Mouse (Mus musculus): ENCODE data around the gene Gramd4. TPM values are rescaled to one million over a fixed set of nuclear protein-coding genes. Genes with fewer than 3 reads are reported as not detected.
"Not testable (repeated sequence)": the region's sequence is repeated elsewhere in the genome, so short reads cannot be mapped to it uniquely, and the experiment has no call there.

The Gramd4 gene
- polyA plus RNA-seq, 1 experiment, result 2.3 TPM

GRCm38 (mm10) chr15:86173136-86173985, 115.9 kb downstream of the Gramd4 start:
- TF ChIP-seq TAL1 (IDR thresholded peaks at IDR 0.05; ENCODE audit: low read length) (no peak), GATA1 (IDR thresholded peaks at IDR 0.05; ENCODE audit: low read length) (no peak)
- Histone ChIP-seq H3K4me1 (ENCODE audit: control insufficient read depth) (no peaks in the 10 kb centered on the region), H3K9me3 (ENCODE audit: control insufficient read depth, low read length) (no peaks in the 10 kb centered on the region), H3K27me3 (ENCODE audit: control insufficient read depth) (no peaks in the 10 kb centered on the region), H3K36me3 (ENCODE audit: control insufficient read depth) (no peaks in the 10 kb centered on the region), H3K4me3 (replicated peaks) (no peak overlapping the region)

DNA sequence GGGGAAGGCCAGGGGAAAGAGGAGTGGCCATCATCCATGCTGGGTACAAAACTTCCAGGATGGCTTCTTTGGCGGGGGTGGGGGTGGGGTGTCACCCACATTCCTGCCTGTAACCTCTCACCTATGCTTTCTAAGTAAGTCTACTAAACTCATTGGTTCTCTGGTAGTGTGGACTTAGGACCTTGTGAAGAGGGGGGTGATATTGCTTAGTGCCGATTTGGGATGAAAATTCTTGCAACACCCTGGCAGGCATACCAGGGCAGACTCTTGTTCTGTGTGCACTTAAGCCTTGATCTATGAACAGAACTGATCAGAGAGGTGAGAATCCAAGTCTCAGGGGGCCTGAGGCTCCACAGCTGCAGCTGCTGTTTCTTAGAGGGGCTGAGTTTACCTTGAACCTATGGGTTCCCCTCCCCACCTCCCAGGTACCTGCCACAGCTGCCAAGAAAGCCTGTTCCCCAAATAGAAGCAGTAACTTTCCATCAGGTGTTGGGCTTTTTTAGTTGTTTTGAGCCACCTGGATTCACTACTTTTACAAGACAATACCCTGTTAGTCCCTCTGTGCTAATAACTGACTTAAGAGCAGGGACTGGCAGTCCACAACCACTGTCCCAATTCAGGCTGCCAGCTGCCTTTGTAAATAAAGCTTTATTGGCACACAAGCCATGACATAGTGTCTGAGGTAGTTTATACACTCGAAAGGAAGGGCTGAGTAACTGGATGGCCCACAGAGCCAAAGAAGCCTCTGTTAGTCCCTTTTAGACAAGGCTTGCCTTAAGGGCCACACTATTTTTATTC, 118.0 kb downstream of the Gramd4 start:
- TF ChIP-seq GATA1 (IDR thresholded peaks at IDR 0.05; ENCODE audit: low read length), result no peak
- no peaks in the 10 kb centered on the region for H3K36me3 ChIP-seq (ENCODE audit: control insufficient read depth)
- H3K9me3 ChIP-seq (ENCODE audit: control insufficient read depth, low read length), result no peaks in the 10 kb centered on the region
- no peaks in the 10 kb centered on the region for H3K27me3 ChIP-seq (ENCODE audit: control insufficient read depth)
- no peak overlapping the region for H3K4me3 ChIP-seq (replicated peaks)
- H3K4me1 ChIP-seq (ENCODE audit: control insufficient read depth), result no peaks in the 10 kb centered on the region

- H3K4me1 ChIP-seq (ENCODE audit: control insufficient read depth), result no peaks in the 10 kb centered on the region
- H3K9me3 ChIP-seq (ENCODE audit: control insufficient read depth, low read length), result no peaks in the 10 kb centered on the region
- no peak overlapping the region for H3K4me3 ChIP-seq (replicated peaks)
- no peaks in the 10 kb centered on the region for H3K27me3 ChIP-seq (ENCODE audit: control insufficient read depth)
- no peaks in the 10 kb centered on the region for H3K36me3 ChIP-seq (ENCODE audit: control insufficient read depth)
- TF ChIP-seq TAL1 (IDR thresholded peaks at IDR 0.05; ENCODE audit: low read length) (no peak), GATA1 (IDR thresholded peaks at IDR 0.05; ENCODE audit: low read length) (no peak)
Measured at GRCm38 (mm10) chr15:86176166-86176565, 118.7 kb downstream of the Gramd4 start.

DNA sequence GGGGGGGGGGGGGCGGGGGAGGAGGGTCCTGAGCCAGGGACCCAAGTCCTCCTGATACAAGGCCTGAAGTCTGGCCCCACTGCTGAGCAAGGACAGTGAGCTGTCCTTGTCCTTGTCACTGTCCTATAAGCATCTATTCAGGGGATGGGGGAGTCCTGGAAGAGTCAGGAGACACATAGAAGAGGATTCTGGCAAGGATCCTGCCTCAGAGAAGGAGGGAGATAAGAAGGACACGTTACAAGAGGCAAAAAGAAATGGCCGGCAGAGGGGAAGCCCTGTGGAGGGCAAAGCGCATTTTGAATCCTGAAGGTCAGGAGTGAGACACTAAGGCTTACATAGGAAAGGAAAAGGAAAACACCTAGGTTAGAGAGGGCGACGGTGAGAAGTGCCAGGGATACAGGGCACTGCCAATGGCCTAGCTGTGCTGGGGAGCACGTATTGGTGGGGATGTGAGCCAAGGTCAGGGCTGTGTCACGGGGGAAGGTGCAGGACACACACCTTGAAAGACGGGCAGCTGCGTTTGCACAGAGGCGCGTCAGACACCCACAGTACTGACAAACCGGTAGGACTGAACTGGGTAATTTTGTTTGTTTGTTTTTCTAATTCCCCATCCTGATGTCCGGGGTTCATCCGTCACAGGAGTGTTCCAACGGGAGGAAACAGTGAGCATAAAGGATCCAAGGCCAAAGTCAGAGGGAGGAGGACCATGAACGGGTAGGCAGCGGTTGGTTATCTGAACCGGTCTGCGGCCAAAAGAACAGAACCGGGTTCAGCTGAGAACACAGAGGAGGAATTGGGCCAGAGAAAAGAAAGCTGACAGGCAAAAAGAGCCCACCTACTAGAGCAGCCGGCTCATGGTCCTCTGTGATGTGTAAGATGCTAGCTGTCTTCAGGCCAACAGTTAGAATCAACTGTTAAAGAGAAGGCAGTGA, 119.5 kb downstream of the Gramd4 start:
- Histone ChIP-seq H3K27me3 (ENCODE audit: control insufficient read depth) (no peaks in the 10 kb centered on the region), H3K36me3 (ENCODE audit: control insufficient read depth) (no peaks in the 10 kb centered on the region), H3K4me3 (replicated peaks) (no peak overlapping the region), H3K9me3 (ENCODE audit: control insufficient read depth, low read length) (no peaks in the 10 kb centered on the region), H3K4me1 (ENCODE audit: control insufficient read depth) (no peaks in the 10 kb centered on the region)
- TF ChIP-seq GATA1 (IDR thresholded peaks at IDR 0.05; ENCODE audit: low read length) (no peak), TAL1 (IDR thresholded peaks at IDR 0.05; ENCODE audit: low read length) (no peak)

DNA sequence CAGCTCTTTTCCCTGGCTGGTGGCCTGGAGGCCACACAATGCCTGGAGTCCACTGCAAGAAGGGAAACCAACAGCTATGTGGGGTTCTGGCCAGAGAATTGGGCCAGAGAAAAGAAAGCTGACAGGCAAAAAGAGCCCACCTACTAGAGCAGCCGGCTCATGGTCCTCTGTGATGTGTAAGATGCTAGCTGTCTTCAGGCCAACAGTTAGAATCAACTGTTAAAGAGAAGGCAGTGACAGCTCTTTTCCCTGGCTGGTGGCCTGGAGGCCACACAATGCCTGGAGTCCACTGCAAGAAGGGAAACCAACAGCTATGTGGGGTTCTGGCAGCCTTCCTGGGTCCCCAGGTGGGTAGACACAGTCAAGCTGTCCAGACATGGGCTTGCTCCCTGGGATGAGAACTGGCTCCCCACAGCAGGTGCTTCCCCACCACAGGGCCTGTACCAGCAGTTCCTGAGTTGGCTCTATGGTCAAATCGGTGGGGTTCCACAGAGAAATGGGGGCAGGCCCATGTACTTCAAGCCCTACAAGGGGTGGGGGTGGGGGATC, 120.3 kb downstream of the Gramd4 start:
- H3K27me3 ChIP-seq (ENCODE audit: control insufficient read depth); H3K36me3 ChIP-seq (ENCODE audit: control insufficient read depth); H3K4me3 ChIP-seq (replicated peaks); H3K9me3 ChIP-seq (ENCODE audit: control insufficient read depth, low read length); H3K4me1 ChIP-seq (ENCODE audit: control insufficient read depth): not testable (repeated sequence)

GRCm38 (mm10) chr15:86178594-86178993, 121.1 kb downstream of the Gramd4 start:
- TF ChIP-seq TAL1 (IDR thresholded peaks at IDR 0.05; ENCODE audit: low read length), result no peak
- no peak for TF ChIP-seq GATA1 (IDR thresholded peaks at IDR 0.05; ENCODE audit: low read length)
- H3K36me3 ChIP-seq (ENCODE audit: control insufficient read depth), result no peaks in the 10 kb centered on the region
- peaks cover 8% of the 10 kb centered on the region for H3K27me3 ChIP-seq (ENCODE audit: control insufficient read depth)
- 0 out of 2 replicates have a peak, but pooled peaks cover 2% of the 10 kb centered on the region for H3K4me1 ChIP-seq (ENCODE audit: control insufficient read depth)
- H3K9me3 ChIP-seq (ENCODE audit: control insufficient read depth, low read length), result no peaks in the 10 kb centered on the region
- H3K4me3 ChIP-seq (replicated peaks), result no peak overlapping the region

DNA sequence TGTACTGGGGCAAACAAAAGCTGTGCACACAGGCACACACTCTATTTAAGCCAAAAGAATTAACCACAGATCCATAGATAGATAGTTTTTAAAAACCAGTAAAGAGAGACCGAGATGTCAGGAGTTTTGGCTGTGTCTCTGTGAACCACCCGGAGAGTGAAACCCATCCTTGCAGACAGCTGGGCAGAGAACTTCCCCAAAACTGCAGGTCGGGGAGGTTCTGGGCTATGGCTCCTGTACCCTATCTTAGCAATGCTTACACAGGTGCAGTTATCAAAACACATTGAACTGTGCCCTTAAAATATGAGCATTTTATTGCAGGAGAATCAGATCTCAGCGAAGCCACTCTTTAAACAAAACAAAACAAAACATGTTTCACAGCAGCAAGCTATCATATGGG, 122.9 kb downstream of the Gramd4 start:
- peaks cover 10% of the 10 kb centered on the region for H3K4me1 ChIP-seq (ENCODE audit: control insufficient read depth)

GRCm38 (mm10) chr15:86181321-86181720, 123.8 kb downstream of the Gramd4 start:
- H3K36me3 ChIP-seq (ENCODE audit: control insufficient read depth); H3K9me3 ChIP-seq (ENCODE audit: control insufficient read depth, low read length); H3K4me3 ChIP-seq (replicated peaks): not testable (repeated sequence)
- H3K4me1 ChIP-seq (ENCODE audit: control insufficient read depth), result peaks cover 13% of the 10 kb centered on the region
- peaks cover 33% of the 10 kb centered on the region for H3K27me3 ChIP-seq (ENCODE audit: control insufficient read depth)

More for the DNA sequence above, 122.9 kb downstream of the Gramd4 start:
- Histone ChIP-seq H3K27me3 (ENCODE audit: control insufficient read depth) (peaks cover 25% of the 10 kb centered on the region), H3K36me3 (ENCODE audit: control insufficient read depth) (no peaks in the 10 kb centered on the region), H3K4me3 (replicated peaks) (no peak overlapping the region), H3K9me3 (ENCODE audit: control insufficient read depth, low read length) (no peaks in the 10 kb centered on the region)
- no peak for TF ChIP-seq GATA1 (IDR thresholded peaks at IDR 0.05; ENCODE audit: low read length)
- TF ChIP-seq TAL1 (IDR thresholded peaks at IDR 0.05; ENCODE audit: low read length), result no peak
